Mouse (Mus musculus) natural killer cell, adult 2 months (primary cell): ENCODE measurements around the gene Rab25.

ENCODE experiments used
- DNase-seq, 2 experiments: peaks; one replicate each; pipeline ENCODE4 v3.0.0; 2022; ENCODE audit warnings: low spot score in 2 of 2

Rab25 gene

GRCm38 (mm10) chr3:88566536-88567061 lies 18.5 kb upstream of the Rab25 start:
- no peak for DNase-seq

- no peak for DNase-seq
These were observed 18.0 kb upstream of the Rab25 start for GRCm38 (mm10) chr3:88566116-88566515.

- no peak for DNase-seq
These were observed 15.9 kb upstream of the Rab25 start for GRCm38 (mm10) chr3:88563966-88564365.

- DNase-seq: no peak
These were observed 15.3 kb upstream of the Rab25 start for GRCm38 (mm10) chr3:88563442-88563841.

GRCm38 (mm10) chr3:88561989-88562388 lies 13.9 kb upstream of the Rab25 start:
- DNase-seq: no peak

- DNase-seq: no peak
These were observed 11.5 kb upstream of the Rab25 start for GRCm38 (mm10) chr3:88559596-88559995.

GRCm38 (mm10) chr3:88556616-88557015 lies 8.5 kb upstream of the Rab25 start:
- DNase-seq: no peak

GRCm38 (mm10) chr3:88555731-88556130 lies 7.6 kb upstream of the Rab25 start:
- DNase-seq: no peak

GRCm38 (mm10) chr3:88555069-88555605 lies 7.0 kb upstream of the Rab25 start:
- no peak for DNase-seq

- no peak for DNase-seq
These were observed 5.9 kb upstream of the Rab25 start for GRCm38 (mm10) chr3:88553880-88554586.

GRCm38 (mm10) chr3:88553525-88553879 lies 5.4 kb upstream of the Rab25 start, which contains the start of gene Ubqln4:
TSS of gene Ubqln4 (plus strand) at chr3:88553758.
- DNase-seq: peak; percentile 84 to 87

- peak; percentile 84 to 88 for DNase-seq
These were observed 4.8 kb upstream of the Rab25 start, which contains the start of gene Lamtor2 for GRCm38 (mm10) chr3:88552676-88553524. TSS of gene Lamtor2 (minus strand) at chr3:88553074.

GRCm38 (mm10) chr3:88552082-88552645 lies 4.1 kb upstream of the Rab25 start:
- no peak for DNase-seq

GRCm38 (mm10) chr3:88551586-88551985 lies 3.5 kb upstream of the Rab25 start:
- no peak for DNase-seq

- DNase-seq: no peak
These were observed 1.3 kb downstream of the Rab25 start for GRCm38 (mm10) chr3:88546674-88547418.

GRCm38 (mm10) chr3:88544955-88545591 lies 3.0 kb downstream of the Rab25 start:
- peak in 1 of 2 experiments; percentile 40 for DNase-seq

- no peak for DNase-seq
These were observed 3.6 kb downstream of the Rab25 start for GRCm38 (mm10) chr3:88544514-88544913.

GRCm38 (mm10) chr3:88543651-88544410 lies 4.3 kb downstream of the Rab25 start:
- DNase-seq: no peak

GRCm38 (mm10) chr3:88543174-88543573 lies 4.9 kb downstream of the Rab25 start:
- DNase-seq: no peak

GRCm38 (mm10) chr3:88542486-88542885 lies 5.6 kb downstream of the Rab25 start:
- no peak for DNase-seq
